Mouse (Mus musculus): Measurements from ENCODE around the gene Cpvl.

The Cpvl gene

DNA sequence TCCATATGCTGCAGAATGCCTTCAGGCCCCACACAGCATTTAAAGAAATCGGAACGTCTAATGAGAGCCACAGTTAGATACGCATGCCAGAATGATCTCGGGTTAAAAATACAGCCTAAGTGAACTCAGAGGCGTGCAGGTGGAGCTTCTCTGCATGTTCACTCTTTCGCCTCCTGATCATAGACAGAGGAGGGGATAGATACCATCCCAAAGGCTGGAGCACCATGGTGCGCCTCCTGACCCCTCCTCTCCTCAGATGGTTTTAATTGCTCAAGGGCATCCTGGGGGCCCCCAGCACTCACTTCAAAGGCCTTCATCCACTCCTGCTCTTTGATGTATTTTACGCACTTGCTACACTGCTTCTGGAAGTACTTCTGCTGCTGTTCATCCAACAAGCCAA is 46.9 kb downstream of the Cpvl start:
- no peak for DNase-seq (ENCODE audit: low spot score)

DNA sequence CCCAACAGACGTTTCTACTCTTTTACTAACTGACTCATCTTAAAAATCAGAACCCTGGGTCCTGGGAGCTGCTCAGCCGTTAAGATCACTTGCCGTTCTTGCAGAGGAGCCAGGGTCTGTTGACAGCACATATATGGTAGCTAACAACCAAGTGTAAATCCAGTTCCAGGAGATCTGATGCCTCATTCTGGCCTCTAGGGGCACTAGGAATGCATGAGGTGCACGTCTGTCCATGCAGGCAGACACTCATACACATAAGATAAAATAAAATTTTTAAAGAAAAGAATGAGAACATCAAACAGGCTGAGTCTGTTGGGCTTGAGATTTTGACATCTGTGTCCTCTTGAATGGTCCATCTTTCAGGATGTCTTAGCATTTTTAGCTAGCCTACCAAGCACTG is 48.6 kb downstream of the Cpvl start:
- DNase-seq (ENCODE audit: low spot score), result no peak

DNA sequence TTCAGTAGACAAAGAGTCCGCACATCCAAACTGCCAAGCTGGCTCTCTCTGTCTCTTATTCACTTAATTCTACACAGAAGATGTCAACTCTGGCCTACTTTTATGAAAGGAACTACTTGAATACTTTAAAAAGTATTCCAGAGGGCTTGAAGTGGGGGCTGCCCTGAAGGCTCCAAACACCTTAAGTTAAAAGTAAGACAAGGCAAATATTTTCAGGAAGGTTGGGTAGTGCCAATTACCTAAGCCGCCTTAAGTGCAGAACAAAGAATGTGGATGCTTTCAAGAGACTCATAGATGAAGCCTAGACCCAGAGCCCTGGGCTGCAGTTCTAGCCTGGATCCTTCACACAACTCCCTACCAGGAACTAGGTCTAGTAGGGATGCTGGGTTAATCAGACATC is 52.3 kb downstream of the Cpvl start:
- DNase-seq (ENCODE audit: low spot score), result no peak

DNA sequence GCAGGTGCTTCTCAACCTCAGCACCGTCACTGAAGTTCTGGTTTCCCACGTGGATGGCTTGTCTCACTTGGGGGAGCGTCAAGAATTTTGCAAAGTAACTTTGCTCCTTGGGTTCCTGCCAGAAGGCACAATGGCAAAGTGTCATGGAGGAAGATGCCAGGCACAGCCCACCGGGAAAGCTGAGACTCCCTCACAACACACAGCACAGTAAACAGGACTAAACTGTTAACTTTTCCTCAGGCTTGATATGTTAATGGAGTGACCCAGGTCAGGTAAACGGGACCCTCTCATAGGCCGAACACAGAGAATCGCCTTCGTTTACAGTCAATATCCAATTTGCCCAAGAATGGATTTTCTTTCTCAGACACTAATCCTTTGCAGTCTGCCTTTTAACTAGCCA is 53.3 kb downstream of the Cpvl start:
- no peak for DNase-seq (ENCODE audit: low spot score)

DNA sequence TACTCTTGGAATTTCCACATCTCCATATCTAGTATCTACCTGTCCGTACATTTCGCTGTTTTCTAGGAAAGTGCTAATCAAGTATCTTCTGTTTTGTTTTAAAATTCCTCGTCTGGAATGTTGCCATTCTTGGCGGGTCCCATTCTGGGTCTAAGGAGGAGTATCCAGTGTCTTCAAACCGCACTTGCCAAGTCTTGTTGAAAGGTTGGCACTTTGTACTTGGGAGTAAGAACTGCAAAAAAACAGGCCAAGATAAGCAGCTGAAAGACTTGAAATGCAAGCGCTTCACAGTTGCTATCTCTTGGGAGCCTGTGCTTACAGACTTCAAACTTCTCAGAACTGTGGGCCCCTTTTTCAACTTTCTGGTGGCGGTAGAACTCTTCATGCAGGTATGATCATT is 58.4 kb downstream of the Cpvl start:
- no peak for DNase-seq (ENCODE audit: low spot score)

DNA sequence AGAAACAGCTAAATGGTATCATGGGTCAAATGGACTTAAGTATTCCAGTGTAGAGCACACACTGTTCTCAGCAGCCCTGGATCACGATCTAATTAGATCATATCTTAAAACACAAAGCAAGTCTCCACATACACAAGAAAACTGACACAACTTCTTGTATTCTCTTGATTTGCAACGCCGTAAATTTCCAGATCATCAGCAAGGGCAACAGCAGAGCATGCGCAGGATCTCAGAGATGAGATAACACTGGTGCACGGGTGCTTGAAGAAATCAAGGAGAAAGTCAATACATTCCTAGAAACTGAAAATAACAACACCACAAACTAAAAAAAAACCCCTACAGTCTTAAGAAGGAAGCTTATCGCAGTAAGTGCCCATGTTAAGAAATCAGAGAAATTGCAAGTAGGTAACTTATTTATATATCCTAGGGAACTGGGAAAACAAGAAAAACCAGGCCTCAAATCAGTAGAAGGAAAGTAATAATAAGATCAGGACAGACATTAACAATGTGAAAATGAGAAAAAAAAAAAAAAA is 61.4 kb downstream of the Cpvl start:
- DNase-seq (ENCODE audit: low spot score), result no peak

DNA sequence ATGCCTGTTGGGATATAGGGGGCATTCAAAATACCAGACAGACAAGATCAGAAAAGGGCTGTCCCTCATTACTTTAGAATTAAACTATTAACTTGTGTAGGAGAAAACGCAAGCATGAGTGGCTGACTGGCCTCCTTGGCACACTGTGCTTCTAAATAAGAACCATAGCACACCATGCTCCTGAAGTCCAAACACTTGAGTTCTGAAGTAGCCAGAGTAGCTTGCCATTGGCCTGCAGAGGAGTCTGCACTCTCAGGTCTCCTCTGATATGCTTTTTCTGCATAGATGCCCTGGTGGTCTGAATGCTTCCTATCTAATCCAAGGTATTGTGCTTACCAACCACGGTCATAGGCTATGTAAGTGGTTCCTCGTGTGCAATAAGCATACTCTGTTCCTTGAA is 63.1 kb downstream of the Cpvl start:
- DNase-seq (ENCODE audit: low spot score), result no peak

DNA sequence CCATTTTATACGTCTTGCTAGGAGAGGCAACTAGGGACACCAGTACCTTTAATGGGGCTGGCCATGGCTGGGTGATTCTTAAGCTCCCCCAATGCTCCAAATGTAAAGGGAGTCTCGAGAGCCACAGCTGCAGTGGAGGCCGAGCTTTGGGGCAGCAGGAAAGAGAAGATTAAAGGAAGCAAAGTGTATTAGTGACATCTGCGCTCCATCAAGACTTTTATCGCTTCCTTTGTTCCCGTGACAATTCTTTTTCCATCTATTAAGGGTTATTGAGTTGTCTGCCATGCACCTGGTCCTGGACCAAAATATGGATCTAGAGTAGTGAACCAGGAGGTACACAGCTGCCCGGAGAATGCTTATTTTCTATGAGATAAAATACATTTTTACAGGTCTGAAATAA is 65.3 kb downstream of the Cpvl start:
- DNase-seq (ENCODE audit: low spot score), result no peak

DNA sequence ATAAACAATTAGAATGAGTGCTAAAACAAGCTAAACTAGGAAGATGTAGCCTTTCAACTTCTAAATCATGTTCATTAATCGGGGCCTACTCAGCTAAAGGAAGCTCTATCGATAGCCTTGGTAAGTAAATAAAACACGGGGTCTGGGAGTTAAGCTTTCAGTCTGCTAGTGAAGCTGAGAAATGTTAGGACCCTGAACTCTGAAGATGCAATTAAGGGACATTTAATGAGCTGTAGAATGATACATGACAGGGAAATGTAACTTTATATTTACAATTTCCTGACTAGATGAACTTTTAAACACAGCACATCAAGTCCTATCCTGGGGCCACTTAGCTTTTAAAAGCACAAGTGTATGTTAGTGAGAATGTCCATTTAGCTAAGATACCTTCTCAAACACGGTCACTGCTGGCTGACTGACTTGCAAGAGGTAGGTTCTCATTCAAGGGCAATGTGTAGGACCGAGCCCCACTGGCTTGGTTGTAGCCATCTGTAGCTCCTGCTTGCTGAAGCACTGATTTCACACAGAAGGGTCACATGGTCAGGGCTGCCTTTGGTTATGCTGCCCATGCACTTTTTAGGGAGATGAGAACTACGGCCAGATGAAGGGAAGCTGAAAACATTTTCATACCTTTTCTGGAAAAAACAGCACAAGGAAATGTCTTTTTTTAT is 66.2 kb downstream of the Cpvl start:
- DNase-seq (ENCODE audit: low spot score), result no peak

DNA sequence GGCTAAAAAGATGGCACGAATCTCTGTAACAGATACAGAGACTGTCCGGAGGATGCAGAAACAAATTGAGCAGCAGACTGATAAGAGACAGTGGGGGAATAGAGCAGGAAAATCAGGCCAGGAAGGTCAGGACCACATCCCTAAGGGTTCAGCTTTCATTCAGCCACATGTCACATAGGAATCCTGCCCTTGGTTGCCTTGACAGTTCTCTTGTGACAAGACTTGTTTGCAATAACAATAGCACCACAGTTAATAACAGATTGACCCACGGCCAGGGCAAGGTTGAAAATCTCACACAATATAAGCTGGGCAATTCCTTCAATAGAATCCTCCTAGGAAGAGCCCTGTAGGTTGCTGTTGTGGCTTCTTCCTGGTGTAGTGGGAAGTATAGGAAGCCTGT is 68.5 kb downstream of the Cpvl start:
- DNase-seq (ENCODE audit: low spot score), result no peak

DNA sequence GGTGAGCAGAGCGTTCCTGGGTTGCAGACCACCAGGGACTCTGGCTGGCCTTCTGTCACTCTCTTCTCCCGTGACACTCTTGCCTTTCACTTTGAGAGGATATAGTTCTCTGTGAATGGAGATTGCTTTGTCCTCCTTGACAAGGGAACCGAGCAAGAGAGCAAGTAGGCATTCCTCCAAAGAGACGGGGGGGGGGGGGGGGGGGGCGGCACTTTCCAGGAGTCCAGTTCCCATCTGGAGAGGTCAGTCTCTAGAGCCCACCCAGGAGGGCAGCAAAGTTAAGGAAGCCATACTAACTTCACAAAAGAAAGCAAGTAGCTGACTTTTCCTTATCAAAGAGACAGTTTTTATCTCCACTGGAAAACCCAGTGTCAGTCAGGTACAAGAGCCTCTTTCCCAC is 69.0 kb downstream of the Cpvl start:
- DNase-seq (ENCODE audit: low spot score), result no peak

DNA sequence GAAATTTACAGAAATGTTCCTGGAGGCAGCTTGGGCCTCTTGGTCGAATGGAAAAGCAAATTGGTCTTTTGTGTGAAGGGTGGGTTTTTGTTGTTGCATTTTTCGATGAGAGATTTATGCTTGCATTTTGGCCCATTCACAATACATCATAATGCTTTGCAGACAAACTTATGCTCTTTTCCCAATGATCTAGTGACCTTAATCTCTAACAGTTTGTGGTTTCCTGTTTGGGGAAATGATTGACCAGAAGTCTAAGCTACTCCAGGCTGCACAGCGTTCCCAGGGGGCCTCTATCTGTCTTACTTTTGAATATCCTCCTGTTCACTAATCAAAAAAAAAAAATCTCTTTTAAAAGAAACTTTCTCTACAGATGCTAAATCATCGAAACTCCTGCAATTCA is 71.6 kb downstream of the Cpvl start:
- DNase-seq (ENCODE audit: low spot score), result no peak

DNA sequence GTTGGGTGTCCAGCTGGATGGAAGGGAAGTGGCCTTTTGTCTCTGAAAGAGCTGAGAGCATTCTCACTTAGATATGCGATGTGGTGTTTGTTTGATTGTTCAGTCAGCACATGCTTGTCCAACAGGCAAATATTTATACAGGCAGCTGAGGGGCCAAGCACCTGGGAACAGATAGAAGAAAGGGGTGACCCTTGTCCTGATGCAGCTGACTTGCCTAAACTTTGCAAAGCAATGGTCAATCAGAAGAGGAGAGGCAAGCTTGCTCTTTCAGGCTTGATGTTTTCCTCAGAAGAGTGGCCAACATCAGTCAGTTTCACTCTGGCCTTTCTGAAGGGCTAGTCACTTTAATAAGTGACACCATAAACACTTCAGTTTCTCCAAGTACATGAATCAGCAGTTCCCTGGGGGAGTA is 72.4 kb downstream of the Cpvl start:
- DNase-seq (ENCODE audit: low spot score), result no peak

DNA sequence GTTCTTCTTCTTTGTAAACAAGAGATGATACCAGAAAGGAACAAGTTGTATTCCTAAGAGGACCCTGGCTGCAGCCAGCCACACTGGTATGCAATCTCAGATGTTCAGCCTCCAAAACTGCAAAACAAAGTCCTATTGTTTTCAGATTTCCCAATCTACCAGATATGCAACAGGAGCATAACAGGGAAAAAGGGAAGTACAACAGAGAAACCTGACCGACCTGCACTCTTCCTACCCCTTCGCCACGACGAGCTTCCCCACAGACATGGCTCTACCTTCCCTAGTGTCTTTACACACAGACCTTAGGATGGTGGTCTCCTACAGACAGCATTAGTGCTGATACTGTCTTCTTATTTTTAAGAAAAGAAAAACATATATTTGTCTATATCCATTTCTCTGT is 72.9 kb downstream of the Cpvl start:
- no peak for DNase-seq (ENCODE audit: low spot score)

DNA sequence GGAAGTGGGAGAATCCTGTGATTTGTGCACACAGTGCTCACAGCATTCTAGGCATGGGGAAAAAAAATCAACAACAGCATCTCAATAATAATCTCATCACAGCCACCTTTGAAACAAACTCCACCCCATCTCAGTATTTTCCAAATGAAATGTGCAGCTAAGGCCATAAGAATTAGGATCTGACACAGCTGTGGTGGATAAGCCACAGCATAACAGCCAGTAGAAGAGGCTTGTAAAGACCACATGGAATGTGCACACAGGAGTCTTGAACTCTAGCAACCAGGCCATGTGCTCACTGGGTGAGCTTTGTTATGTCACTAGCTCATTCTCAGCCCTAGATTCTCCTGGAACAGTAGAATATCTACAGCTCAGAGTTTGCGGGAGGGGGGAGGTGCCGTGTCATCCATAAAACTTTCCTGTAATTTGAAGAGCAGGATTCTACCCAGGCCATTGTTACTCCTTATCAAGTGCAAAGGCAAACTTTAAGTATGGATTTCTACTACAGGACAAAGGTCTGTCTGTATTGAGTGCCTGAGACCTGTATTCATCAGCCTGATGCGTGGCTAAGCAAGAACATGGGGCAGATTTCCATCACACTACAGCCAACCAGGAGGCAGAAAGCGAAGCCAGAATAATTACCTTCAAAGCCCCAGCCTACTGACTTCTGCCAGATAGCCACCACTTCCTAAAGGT is 73.6 kb downstream of the Cpvl start:
- DNase-seq (ENCODE audit: low spot score), result no peak

DNA sequence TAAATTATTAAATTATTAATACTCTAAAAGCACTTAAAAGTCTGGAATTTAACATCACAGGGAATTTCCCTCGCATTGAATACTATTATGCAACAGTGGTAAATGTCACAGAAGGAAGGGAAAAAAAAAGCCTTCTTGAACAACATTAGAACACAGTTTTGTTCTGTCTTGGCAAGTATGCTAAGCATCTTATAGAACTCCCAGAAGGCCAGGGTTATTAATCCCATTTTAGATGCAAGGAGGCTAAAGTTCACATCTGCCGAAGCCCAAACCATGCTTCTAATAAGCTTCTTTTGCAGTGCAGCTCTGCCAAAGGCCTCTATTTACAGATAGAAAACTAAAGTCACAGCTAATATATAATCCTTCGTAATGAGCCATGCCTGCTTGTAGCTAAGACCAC is 74.3 kb downstream of the Cpvl start:
- no peak for DNase-seq (ENCODE audit: low spot score)

DNA sequence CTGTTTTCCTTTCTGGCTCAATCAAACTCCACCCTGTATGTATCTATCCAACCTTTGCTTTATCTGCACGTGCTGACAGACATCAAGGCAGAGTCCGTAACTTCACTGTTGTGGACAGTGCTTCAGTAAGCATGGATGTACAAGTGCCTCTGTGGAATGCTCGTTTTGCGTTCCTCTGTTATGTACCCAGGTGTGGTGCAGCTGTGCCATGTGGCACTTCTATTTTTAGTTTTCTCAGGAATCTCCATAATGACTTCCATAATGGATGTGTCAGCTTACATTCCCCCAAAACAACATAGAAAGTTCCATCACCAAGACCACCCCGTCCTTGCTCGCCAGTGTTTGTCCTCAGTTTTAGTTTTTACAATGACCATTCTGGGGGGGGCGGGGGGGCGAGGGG is 76.7 kb downstream of the Cpvl start:
- DNase-seq (ENCODE audit: low spot score), result no peak

DNA sequence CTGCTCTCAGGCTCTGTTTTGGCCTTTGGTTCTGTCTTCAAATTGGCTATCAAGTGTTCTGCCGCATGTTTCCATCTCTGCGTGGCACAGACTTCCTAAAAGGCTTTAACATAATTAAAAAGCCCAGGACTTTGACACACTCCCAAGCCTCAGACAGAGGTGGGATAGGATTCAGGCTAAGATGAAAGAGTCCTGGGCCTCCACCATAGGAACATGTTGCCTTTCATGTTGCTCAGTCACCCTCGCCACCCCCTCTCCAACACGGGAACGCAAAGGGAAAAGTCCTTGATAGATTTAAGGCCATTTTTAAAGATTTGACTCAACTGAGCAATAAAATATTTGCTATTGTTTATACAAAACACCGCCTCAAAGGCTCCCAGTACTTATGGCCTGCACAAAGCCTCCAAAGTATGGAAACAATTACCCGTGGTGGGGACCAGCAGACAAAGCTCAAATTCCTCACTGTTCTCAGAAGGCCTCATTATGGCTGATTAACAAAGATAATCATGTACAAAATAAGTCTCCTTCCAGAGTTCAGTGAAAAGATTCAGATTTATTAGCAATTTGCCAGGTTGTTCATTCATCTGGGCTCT is 80.5 kb downstream of the Cpvl start:
- no peak for DNase-seq (ENCODE audit: low spot score)

DNA sequence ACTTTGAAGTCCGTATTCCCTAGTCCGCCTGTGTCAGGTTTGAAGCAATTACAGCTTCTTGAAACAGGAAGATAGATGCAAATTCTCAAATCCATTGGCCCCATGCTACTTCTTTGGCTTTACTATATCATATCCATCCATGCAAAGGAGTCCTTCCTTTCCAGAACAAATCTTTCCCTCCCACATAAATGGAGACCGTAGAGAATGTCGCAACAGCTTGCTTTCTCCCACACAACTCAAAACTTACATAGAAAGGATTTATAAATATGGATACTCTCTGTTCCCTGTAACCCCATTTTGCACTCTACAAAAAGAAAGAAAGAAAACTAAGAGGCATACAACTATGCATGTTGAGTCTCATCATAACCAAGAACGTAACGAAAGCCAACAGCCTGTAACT is 81.3 kb downstream of the Cpvl start:
- DNase-seq (ENCODE audit: low spot score), result no peak

DNA sequence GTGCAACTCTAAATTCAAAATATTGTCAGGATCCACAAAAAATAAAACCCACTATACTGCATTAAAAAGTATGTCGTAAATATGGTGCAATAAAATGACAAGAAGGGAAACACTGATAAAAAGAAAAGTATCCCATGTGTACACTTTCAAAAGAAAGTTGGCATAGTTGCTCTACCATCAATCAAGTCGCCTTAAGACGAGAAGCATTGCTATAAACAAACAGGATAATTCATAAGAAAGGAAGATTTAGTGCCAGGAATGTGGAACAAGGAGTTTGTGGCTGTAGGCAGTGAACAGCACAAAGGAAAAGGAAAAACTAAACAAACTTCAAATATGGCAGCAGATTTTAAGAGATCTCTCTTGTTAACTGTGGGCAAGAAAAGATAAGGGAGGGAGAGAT is 84.7 kb downstream of the Cpvl start:
- no peak for DNase-seq (ENCODE audit: low spot score)

DNA sequence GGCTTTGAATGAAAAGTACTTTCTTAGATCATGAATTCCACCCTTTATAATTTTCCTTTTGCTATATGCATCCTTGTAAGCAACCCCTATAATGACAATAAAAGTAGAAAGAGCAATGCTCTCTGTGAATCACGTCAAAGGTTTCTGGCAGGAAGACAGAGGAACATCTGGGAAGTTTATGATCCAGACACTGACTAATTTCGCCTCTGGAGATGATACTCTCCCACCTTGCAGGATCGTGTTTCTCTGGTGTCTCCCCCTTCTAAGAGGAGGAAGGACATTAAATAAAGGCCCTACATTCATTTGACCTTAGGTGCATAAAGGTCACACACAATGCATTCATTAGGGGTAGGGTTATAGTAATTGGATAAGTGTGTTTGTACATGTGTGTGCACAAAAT is 87.4 kb downstream of the Cpvl start:
- DNase-seq (ENCODE audit: low spot score), result no peak

DNA sequence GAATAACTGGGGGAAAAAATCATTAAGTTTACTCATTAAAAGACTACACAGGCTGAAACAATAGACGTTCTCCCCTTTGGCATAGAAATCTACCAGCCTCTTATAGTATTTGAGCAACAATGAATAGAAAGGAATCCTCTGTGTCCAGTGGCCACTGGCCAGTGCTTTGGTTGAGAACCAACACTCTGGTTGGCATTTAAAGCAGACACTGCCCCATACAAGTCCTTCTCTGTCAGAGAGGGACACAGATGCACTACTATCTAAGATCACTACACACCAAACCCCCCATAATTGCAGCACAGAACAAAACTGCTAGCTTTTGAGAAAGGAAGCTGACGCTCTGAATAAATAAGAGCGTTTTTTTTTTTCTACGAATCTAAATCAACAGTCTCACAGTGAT is 93.5 kb downstream of the Cpvl start:
- peak; percentile 67 for DNase-seq (ENCODE audit: low spot score)

DNA sequence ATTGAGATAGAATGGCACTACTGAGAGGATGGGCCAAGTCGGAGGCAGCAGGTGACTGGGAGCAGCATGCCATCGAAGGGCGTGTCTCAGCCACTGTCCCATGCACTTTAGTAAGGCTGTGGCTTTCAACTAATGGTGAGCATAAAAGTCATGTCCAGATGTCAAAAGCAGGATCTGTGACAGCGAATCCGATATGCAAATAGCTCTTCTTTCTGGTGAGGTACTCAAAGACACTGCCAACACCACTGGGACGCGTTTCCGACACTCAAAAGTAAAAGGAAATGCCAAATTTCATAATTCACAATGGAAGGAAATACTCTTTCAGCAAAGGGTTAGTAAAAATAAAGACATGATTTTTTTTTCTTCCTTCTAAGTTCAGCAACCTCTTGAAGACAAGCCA is 94.0 kb downstream of the Cpvl start:
- no peak for DNase-seq (ENCODE audit: low spot score)

DNA sequence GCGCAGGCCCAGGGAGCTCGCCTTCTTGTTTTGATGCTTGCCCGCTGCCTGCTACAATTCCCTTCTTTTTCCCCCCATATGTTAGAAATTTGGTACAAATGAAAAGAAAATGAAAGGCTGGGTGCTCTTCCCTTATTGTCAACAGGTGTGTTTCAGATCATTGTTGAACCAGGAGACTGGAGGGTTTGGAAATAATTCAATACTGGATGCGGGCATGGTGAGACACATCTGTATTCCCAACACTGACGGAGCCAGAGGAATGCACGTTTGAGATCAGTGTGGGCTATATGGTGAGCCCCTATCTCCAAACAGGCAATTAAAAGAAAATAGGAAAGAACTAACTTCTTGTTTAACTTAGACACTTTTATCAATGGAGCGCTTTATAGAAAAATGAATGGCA is 95.1 kb downstream of the Cpvl start:
- DNase-seq (ENCODE audit: low spot score), result no peak

Measured in layer of hippocampus, adult 11-12 months (tissue).